Mouse (Mus musculus): ENCODE results near the gene Arhgap24.

DNA sequence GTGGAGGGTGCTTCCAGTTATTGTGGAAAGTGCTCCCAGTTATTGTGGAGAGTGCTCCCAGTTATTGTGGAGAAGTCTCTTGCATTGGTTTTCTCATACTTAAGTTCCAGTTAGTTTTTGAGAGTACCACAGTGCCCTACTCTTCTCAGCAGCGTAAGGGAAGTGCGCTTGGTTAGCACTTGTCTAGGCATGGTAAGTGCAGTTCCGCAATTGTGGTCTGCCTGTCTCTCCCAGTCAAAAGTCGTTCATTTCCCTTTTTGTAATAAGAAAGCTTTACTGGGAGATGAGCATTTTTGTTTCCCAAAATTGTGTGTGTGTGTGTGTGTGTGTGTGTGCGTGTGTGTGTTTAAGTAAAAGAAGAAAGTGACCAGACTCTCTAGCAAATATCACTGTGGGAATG is 17.6 kb downstream of the Arhgap24 start:
- TF ChIP-seq POLR2A (IDR thresholded peaks at IDR 0.05; ENCODE audit: borderline replicate concordance, extremely low read depth, insufficient read depth, insufficient read length, poor library complexity, severe bottlenecking) (no peak), CTCF (IDR thresholded peaks at IDR 0.05; ENCODE audit: borderline replicate concordance, extremely low read depth, insufficient read depth, insufficient read length) (no peak)
